Mouse (Mus musculus) layer of hippocampus, postnatal 25 days (tissue): Measurements from ENCODE around the gene Zfp454. TPM values are rescaled to one million over a fixed set of nuclear protein-coding genes. Genes with fewer than 3 reads are reported as not detected.

Experiments
- DNase-seq, 2 experiments: peaks; one replicate each; pipeline ENCODE4 v3.0.0; 2022; ENCODE audit warnings: mixed read lengths in 2 of 2, low spot score in 1 of 2; ENCODE audit errors: extremely low spot score in 1 of 2
- total RNA-seq, 2 experiments: library from RNA; stranded (reverse); gene quantifications; 2 replicates each; pipeline ENCODE4 v1.2.3; 2021

Gene Zfp454
- total RNA-seq, 2 experiments from 2014 or later: 6.1 to 6.2 TPM

DNA sequence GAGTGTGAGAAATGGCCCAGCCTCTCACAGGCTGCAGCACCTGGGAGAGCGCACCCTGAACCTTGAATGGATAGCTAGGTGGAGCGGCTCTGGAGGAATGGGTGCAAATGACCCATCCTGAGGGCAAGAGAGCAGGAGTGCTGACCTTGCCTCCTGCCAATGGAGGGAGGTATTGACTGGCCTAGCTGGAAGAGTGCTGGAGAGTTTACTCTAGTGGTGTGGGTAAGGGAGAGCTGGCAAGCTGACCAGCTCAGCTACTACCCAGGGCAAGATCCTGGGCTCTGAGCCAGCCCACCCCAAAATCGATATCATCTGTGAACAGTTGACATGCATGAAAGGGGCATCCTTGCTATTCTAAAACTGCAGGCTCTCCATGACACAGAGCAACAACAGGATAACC lies 41.5 kb downstream of the Zfp454 start:
- no peak for DNase-seq

DNA sequence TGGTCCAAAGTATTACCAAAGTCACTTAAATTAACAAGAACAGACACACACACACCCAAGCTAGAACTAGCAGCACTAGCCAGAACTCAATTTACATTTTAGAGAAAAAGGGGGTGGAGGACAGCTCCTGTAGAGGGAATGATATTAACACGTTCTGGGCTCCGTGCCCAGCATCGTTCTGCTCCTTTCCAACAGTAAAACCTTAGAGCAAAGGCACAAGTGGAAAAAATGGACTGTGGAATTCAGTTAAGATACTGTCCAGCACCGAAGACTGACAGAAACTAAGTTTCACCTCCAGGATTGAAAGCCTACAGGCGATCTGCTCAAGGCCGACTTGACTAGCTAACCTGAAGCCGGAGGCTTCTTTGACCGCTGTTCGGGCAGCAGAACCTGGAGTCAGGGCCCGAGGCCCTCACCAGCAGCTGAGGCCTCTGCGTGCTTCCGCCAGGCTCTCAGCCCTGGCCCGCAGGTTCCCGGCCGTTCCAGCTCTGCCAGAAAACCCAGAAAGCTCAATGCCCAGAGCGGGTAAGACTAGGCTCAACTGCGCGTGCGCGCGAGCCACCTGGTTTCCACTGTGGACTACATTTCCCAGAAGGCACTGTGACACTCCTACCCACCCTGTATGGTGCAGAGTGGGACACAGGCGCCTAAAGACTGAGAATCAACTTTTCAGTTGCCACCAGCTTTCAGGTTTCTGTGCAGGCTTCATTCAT lies 46.3 kb downstream of the Zfp454 start, which contains the start of gene Zfp879:
Gene Zfp879, minus strand, starts transcription at position 530 of the 713 bp plus-strand sequence.
- DNase-seq: peak; percentile 87 to 92

DNA sequence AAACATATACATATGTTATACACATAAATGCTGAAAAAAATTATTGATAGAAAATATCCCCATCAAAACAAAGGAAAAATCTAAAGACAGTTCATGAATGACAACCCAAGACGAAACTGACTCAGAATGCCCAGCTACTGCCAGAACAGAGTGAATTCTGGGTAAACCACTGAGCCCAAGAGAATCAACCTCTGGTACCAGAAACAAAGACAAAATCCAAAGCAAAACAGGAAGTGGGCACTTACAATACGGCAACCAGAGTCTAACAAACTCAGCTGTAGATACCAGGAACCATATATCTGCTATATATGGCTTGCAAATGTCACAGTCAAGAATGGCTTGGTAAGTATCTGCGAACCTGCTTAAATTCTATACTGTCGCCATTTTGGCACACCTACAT lies 51.7 kb downstream of the Zfp454 start:
- no peak for DNase-seq

DNA sequence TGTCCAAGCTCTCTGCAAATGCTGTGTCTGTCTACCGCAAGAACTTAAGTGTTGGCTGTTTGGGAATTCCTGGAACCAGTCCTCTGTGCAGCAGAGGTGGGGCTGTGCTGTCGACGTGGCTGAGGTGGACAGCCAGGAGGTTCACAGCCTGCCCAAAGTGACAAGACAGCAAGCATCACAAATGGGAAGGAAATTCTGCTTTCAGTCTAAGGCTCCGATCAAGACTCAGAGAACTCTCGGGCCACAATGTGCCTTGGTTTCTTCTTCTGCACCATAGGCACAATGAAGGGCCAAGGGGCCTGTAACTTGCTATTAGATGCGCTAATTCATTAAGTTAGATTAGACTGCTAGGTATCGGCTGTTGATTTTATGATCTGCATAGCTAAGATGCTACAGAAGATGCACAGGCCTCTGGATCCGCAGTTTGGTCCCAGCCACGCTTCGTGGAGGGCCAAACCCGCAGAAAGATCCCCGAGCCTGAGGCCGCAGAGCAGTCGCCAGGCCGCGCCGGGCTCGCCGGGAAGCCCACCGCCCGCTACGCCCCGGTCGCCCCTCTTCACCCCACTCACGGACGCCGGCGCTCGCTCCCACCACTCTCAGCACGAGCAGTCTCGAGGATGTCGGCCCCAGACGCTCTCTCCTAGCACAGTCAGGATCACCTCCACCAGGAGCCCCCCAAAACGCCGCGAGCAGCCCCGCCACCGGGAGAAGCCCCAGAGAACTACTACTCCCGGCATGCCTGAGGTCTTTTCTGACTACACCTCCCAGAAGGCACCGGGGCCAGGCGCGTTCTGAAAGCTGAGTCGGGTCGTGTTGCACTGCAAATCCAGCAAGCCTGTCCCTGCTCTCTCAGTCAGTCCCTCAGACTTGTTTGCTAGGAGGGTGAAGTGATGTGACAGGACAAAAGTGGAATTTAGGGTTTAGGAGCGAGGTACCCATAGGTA lies 60.2 kb downstream of the Zfp454 start, which contains the start of gene Zfp354c:
Gene Zfp354c, minus strand, starts transcription at position 715 of the 944 bp plus-strand sequence.
- peak; percentile 85 to 86 for DNase-seq

DNA sequence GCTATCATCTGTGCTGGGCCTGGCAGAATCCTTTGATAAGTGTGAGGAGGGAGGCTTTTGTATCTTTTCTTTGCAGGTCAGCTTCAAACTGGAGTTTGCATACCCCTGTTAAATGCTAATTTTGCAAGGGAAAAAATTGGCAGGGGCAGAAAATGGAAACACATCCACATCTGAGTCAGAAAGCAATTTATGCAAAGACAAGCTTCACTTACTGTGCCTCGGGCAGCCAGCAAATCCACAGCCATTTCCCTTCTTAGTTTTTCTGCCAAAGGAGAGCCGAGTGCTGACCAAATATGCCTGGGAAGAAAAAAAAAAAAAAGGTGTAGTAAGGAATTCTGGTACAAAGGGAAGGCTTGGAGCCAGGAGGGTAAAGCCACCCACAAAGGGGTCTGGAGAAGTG lies 61.2 kb downstream of the Zfp454 start:
- no peak for DNase-seq

Other genes with a start within 250 kb of the Zfp454 start
- 10 to 100 TPM; 48.0 to 48.2 TPM for gene Zfp354c, start 59.9 kb downstream of the Zfp454 start, total RNA-seq
- gene Zfp879, start 46.1 kb downstream of the Zfp454 start, total RNA-seq: 1 to 10 TPM; 3.0 to 3.4 TPM
- gene Grm6, start 37.0 kb downstream of the Zfp454 start, total RNA-seq: not detected
- gene Zfp2, start 28.5 kb upstream of the Zfp454 start, total RNA-seq: 10 to 100 TPM; 17.2 to 19.7 TPM
- 1 to 10 TPM; 5.4 to 7.2 TPM for gene Zfp354b, start 44.0 kb upstream of the Zfp454 start, total RNA-seq
- gene 4933414I15Rik, start 56.1 kb upstream of the Zfp454 start, total RNA-seq: not detected
- gene Prop1, start 66.1 kb upstream of the Zfp454 start, total RNA-seq: not detected
- not detected for gene Olfr1378, start 78.9 kb upstream of the Zfp454 start, total RNA-seq
- not detected for gene Olfr1377, start 94.3 kb upstream of the Zfp454 start, total RNA-seq
- not detected for gene Olfr51, start 115.9 kb upstream of the Zfp454 start, total RNA-seq
- gene Olfr54, start 126.6 kb upstream of the Zfp454 start, total RNA-seq: not detected
- gene Olfr1375, start 160.5 kb upstream of the Zfp454 start, total RNA-seq: not detected
- 1 to 10 TPM; 8.7 to 8.8 TPM for gene Zfp354a, start 171.6 kb upstream of the Zfp454 start, total RNA-seq